Mouse (Mus musculus) duodenum, adult 2 months (tissue): ENCODE data around the gene Slc36a2. TPM values are rescaled to one million over a fixed set of nuclear protein-coding genes. Genes with fewer than 3 reads are reported as not detected.

Source experiments
- polyA plus RNA-seq: library from polyadenylated mRNA; depleted of rRNA; stranded (reverse); fragments of >200 nt; gene quantifications from 2 replicates; pipeline ENCODE4 v1.2.3, GENCODE M21; 2012; ENCODE audit warnings: low replicate concordance; rRNA removed

The Slc36a2 gene
- polyA plus RNA-seq = 0.76 and 4.4 TPM in 2 replicates

GRCm38 (mm10) chr11:55184733-55185291 lies at the start of gene Slc36a2:
Gene Slc36a2, minus strand, starts transcription at chr11:55185077.

GRCm38 (mm10) chr11:55204159-55204596 lies 19.3 kb upstream of the Slc36a2 start, which contains the start of gene Slc36a1:
Gene Slc36a1, plus strand, starts transcription at chr11:55204350.

GRCm38 (mm10) chr11:55151608-55152007 lies 33.3 kb downstream of the Slc36a2 start, which contains the start of gene Slc36a3:
Gene Slc36a3, minus strand, starts transcription at chr11:55151708.

Other genes starting within 250 kb of the Slc36a2 start
- gene Tnip1, start 222.2 kb downstream of the Slc36a2 start, polyA plus RNA-seq = 52.2 and 114 TPM in 2 replicates
- 24.0 and 27.3 TPM in 2 replicates for gene Anxa6, start 151.6 kb downstream of the Slc36a2 start, polyA plus RNA-seq
- gene Ccdc69, start 106.9 kb downstream of the Slc36a2 start, polyA plus RNA-seq = 0.79 and 1.1 TPM in 2 replicates
- gene Gm2a, start 87.0 kb downstream of the Slc36a2 start, polyA plus RNA-seq = 11.0 and 23.0 TPM in 2 replicates
- 0.14 and 0.38 TPM in 2 replicates for gene Slc36a3, start 33.4 kb downstream of the Slc36a2 start, polyA plus RNA-seq
- 24.0 and 139 TPM in 2 replicates for gene Slc36a1, start 19.3 kb upstream of the Slc36a2 start, polyA plus RNA-seq
- gene Fat2, start 151.5 kb upstream of the Slc36a2 start, polyA plus RNA-seq = under 0.01 TPM in 1 of 2 replicates, not detected in the other
- 277 and 331 TPM in 2 replicates for gene Sparc, start 238.1 kb upstream of the Slc36a2 start, polyA plus RNA-seq